Mouse (Mus musculus): ENCODE results near the gene Gm26992. TPM values are rescaled to one million over a fixed set of nuclear protein-coding genes. Genes with fewer than 3 reads are reported as not detected.

Gene Gm26992
- not detected in 2 replicates for polyA plus RNA-seq (2012; ENCODE audit: low replicate concordance)

GRCm38 (mm10) chrX:103421710-103422109, at the start of gene Gm26992:
Gene Gm26992, plus strand, starts transcription at chrX:103422010.

GRCm38 (mm10) chrX:103414167-103414566, 7.6 kb upstream of the Gm26992 start, which contains the start of gene Tsx:
Gene Tsx, plus strand, starts transcription at chrX:103414467.

Other genes with a start within 250 kb of the Gm26992 start
- not detected in 2 replicates for gene Nap1l2, start 235.4 kb upstream of the Gm26992 start, polyA plus RNA-seq (2012; ENCODE audit: low replicate concordance)
- gene Cdx4, start 100.6 kb upstream of the Gm26992 start, polyA plus RNA-seq (2012; ENCODE audit: low replicate concordance), result not detected in 2 replicates
- gene Chic1, start 65.5 kb upstream of the Gm26992 start, polyA plus RNA-seq (2012; ENCODE audit: low replicate concordance), result 0.59 and 0.63 TPM in 2 replicates
- not detected in 2 replicates for gene Tsx, start 7.5 kb upstream of the Gm26992 start, polyA plus RNA-seq (2012; ENCODE audit: low replicate concordance)
- not detected in 2 replicates for gene Zcchc13, start 208.6 kb downstream of the Gm26992 start, polyA plus RNA-seq (2012; ENCODE audit: low replicate concordance)